Mouse (Mus musculus) midbrain, postnatal 0 days (tissue): Measurements from ENCODE around the gene Gm10912. TPM values are rescaled to one million over a fixed set of nuclear protein-coding genes. Genes with fewer than 3 reads are reported as not detected.

Source experiments
- ATAC-seq: fragments of 200-750 bp; cut with Nextera tagmentation; 2 replicates; pipeline ENCODE4 v1.8.0; 2017; ENCODE audit warnings: moderate number of reproducible peaks, mild to moderate bottlenecking, moderate TSS enrichment, moderate library complexity; ENCODE audit not compliant: low FRiP score
- DNase-seq: peaks from one replicate; pipeline ENCODE4 v3.0.0-alpha.2; 2015; ENCODE audit warnings: low spot score
- H3K27ac ChIP-seq: fragments of 300-500 bp; sonication (generic); 2 replicates; pipeline ENCODE4 v1.5.1; 2014; ENCODE audit warnings: low read depth, mild to moderate bottlenecking, low read length, mixed read lengths
- H3K27me3 ChIP-seq: fragments of 300-500 bp; sonication (generic); 2 replicates; pipeline ENCODE4 v1.6.1; 2014; ENCODE audit warnings: low read length, control low read depth, mixed read lengths; ENCODE audit not compliant: insufficient read depth
- H3K36me3 ChIP-seq: fragments of 300-500 bp; sonication (generic); 2 replicates; pipeline ENCODE4 v1.6.1; 2014; ENCODE audit warnings: low read length, control low read depth, mixed read lengths; ENCODE audit not compliant: insufficient read depth
- H3K4me1 ChIP-seq: fragments of 300-500 bp; sonication (generic); 2 replicates; pipeline ENCODE4 v1.6.1; 2014; ENCODE audit warnings: mild to moderate bottlenecking, control low read depth, antibody characterized with exemption, low read length, mixed read lengths; ENCODE audit not compliant: insufficient read depth
- H3K4me2 ChIP-seq: fragments of 300-500 bp; sonication (generic); 2 replicates; pipeline ENCODE4 v1.6.1; 2014; ENCODE audit warnings: low read depth, mild to moderate bottlenecking, low read length, mixed read lengths; ENCODE audit not compliant: poor library complexity, severe bottlenecking
- H3K4me3 ChIP-seq: fragments of 300-500 bp; sonication (generic); 2 replicates; pipeline ENCODE4 v1.5.1; 2014; ENCODE audit warnings: low read depth, mild to moderate bottlenecking, low read length, moderate library complexity
- H3K9ac ChIP-seq: fragments of 300-500 bp; sonication (generic); replicated peaks from 2 replicates; pipeline ENCODE4 v1.6.1; 2014; ENCODE audit warnings: mild to moderate bottlenecking, low read length, moderate library complexity, mixed read lengths; ENCODE audit not compliant: poor library complexity, severe bottlenecking
- H3K9me3 ChIP-seq: fragments of 300-500 bp; sonication (generic); 2 replicates; pipeline ENCODE4 v1.6.1; 2016; ENCODE audit warnings: low read length, control low read depth
- CTCF ChIP-seq: IDR thresholded peaks from 2 replicates; pipeline ENCODE4 v1.5.1; 2016; ENCODE audit warnings: antibody characterized with exemption, mild to moderate bottlenecking
- WGBS: fragments of 180-500 bp; shearing (Covaris S2); extraction: QIAGEN DNeasy Blood & Tissue Kit; methylation state at CpG from one replicate; pipeline ENCODE4 v1.1.7; 2014; 5-methylcytosine and 5-hydroxymethylcytosine counted together
- polyA plus RNA-seq: library from polyadenylated mRNA; unstranded; fragments of >200 nt; fragmentation: Nextera tagmentation; extraction: Ambion mirVana; gene quantifications from 2 replicates; pipeline ENCODE4 v1.2.1, GENCODE M21; 2015
- total RNA-seq: library from RNA; depleted of rRNA; stranded (reverse); fragments of >200 nt; gene quantifications from 2 replicates; pipeline ENCODE4 v1.2.3, GENCODE M21; 2014

Gm10912 gene
- total and polyA plus RNA-seq, 2 experiments from 2014 or later = not detected

GRCm38 (mm10) chr2:104030381-104030780 lies 35.2 kb upstream of the Gm10912 start:
- ATAC-seq (no peak), DNase-seq (no peak)
- 92% methylated on average over 3 of the region's 3 CpGs for whole genome bisulfite sequencing
- H3K4me1 ChIP-seq = peaks cover 7% of the 10 kb centered on the region
- no peak overlapping the region for H3K4me2 ChIP-seq
- H3K9ac ChIP-seq = no peak overlapping the region
- TF ChIP-seq CTCF = no peak
- no peaks in the 10 kb centered on the region for H3K9me3 ChIP-seq
- H3K27me3 ChIP-seq = no peaks in the 10 kb centered on the region
- H3K27ac ChIP-seq = no peak overlapping the region
- peaks cover 13% of the 10 kb centered on the region for H3K36me3 ChIP-seq
- H3K4me3 ChIP-seq = no peak overlapping the region

- Histone ChIP-seq H3K9me3 (no peaks in the 10 kb centered on the region), H3K36me3 (peaks cover 21% of the 10 kb centered on the region), H3K4me2 (no peak overlapping the region), H3K9ac (no peak overlapping the region), H3K4me3 (no peak overlapping the region), H3K4me1 (peaks cover 7% of the 10 kb centered on the region), H3K27me3 (no peaks in the 10 kb centered on the region), H3K27ac (no peak overlapping the region)
- 89% methylated on average over 3 of the region's 3 CpGs for WGBS
- DNase-seq = no peak
- no peak for ATAC-seq
- TF ChIP-seq CTCF = no peak
Measured at GRCm38 (mm10) chr2:104032056-104032455, 33.6 kb upstream of the Gm10912 start.

GRCm38 (mm10) chr2:104034832-104035472 lies 30.7 kb upstream of the Gm10912 start:
- Histone ChIP-seq H3K4me1 (no peaks in the 10 kb centered on the region), H3K27me3 (no peaks in the 10 kb centered on the region), H3K27ac (no peak overlapping the region), H3K4me3 (no peak overlapping the region), H3K36me3 (peaks cover 27% of the 10 kb centered on the region), H3K9me3 (no peaks in the 10 kb centered on the region), H3K9ac (no peak overlapping the region), H3K4me2 (no peak overlapping the region)
- 33% methylated on average over 3 of the region's 3 CpGs for WGBS
- no peak for ATAC-seq
- TF ChIP-seq CTCF = peak; percentile 93
- peak; percentile 76 for DNase-seq

- H3K4me3 ChIP-seq = no peak overlapping the region
- no peak overlapping the region for H3K27ac ChIP-seq
- H3K9ac ChIP-seq = no peak overlapping the region
- TF ChIP-seq CTCF = no peak
- no peaks in the 10 kb centered on the region for H3K9me3 ChIP-seq
- H3K36me3 ChIP-seq = peaks cover 31% of the 10 kb centered on the region
- no peak for ATAC-seq
- no peaks in the 10 kb centered on the region for H3K27me3 ChIP-seq
- DNase-seq = no peak
- 86% methylated on average over 6 of the region's 6 CpGs for WGBS
- no peaks in the 10 kb centered on the region for H3K4me1 ChIP-seq
- H3K4me2 ChIP-seq = no peak overlapping the region
Measured at GRCm38 (mm10) chr2:104035595-104035994, 30.0 kb upstream of the Gm10912 start.

- ATAC-seq (no peak), DNase-seq (no peak)
- H3K4me3 ChIP-seq = no peak overlapping the region
- H3K36me3 ChIP-seq = peaks cover 34% of the 10 kb centered on the region
- no peak overlapping the region for H3K9ac ChIP-seq
- no peak overlapping the region for H3K27ac ChIP-seq
- H3K9me3 ChIP-seq = no peaks in the 10 kb centered on the region
- H3K4me1 ChIP-seq = no peaks in the 10 kb centered on the region
- TF ChIP-seq CTCF = no peak
- H3K4me2 ChIP-seq = no peak overlapping the region
- H3K27me3 ChIP-seq = no peaks in the 10 kb centered on the region
- WGBS = 77% methylated on average over 3 of the region's 3 CpGs
Measured at GRCm38 (mm10) chr2:104036316-104036715, 29.3 kb upstream of the Gm10912 start.

- no peak for ATAC-seq
- WGBS = 44% methylated on average over 2 of the region's 2 CpGs
- Histone ChIP-seq H3K4me2 (no peak overlapping the region), H3K9ac (no peak overlapping the region), H3K9me3 (no peaks in the 10 kb centered on the region), H3K27ac (no peak overlapping the region), H3K27me3 (no peaks in the 10 kb centered on the region), H3K36me3 (peaks cover 32% of the 10 kb centered on the region), H3K4me1 (no peaks in the 10 kb centered on the region), H3K4me3 (no peak overlapping the region)
- no peak for DNase-seq
- no peak for TF ChIP-seq CTCF
Measured at GRCm38 (mm10) chr2:104038236-104038635, 27.4 kb upstream of the Gm10912 start.
